Mouse (Mus musculus) adrenal gland (tissue): ENCODE data around the gene Nufip1.
"Not testable (repeated sequence)": the region's sequence is repeated elsewhere in the genome, so short reads cannot be mapped to it uniquely, and the experiment has no call there.

Source experiments
- intact Hi-C: fragments of 180-260 bp; cut with DNase I; formaldehyde crosslinking; loops from one replicate; pipeline ENCODE4 v1.15.1; 2025

Nufip1 gene

GRCm38 (mm10) chr14:76128174-76128573 lies 17.5 kb downstream of the Nufip1 start:
- intact Hi-C loops: loop anchor here (10.0 kb wide), 1 partner anchor 887 kb away; no protein-coding TSS in a partner anchor

GRCm38 (mm10) chr14:76134975-76135374 lies 24.3 kb downstream of the Nufip1 start:
- intact Hi-C loops: no loop called here

- intact Hi-C loops: no loop called here
Measured at GRCm38 (mm10) chr14:76145248-76145647, 34.6 kb downstream of the Nufip1 start.

GRCm38 (mm10) chr14:76145868-76146267 lies 35.2 kb downstream of the Nufip1 start:
- intact Hi-C loops: no loop called here

GRCm38 (mm10) chr14:76147061-76147460 lies 36.4 kb downstream of the Nufip1 start:
- intact Hi-C loops: no loop called here

GRCm38 (mm10) chr14:76148294-76148693 lies 37.6 kb downstream of the Nufip1 start:
- intact Hi-C loops: no loop called here

GRCm38 (mm10) chr14:76149531-76150179 lies 39.0 kb downstream of the Nufip1 start:
- intact Hi-C loops: loop anchor here (10.0 kb wide), 1 partner anchor 885 kb away; the partner anchor contains the start of genes Ccdc122 and Lacc1

GRCm38 (mm10) chr14:76150499-76150898 lies 39.8 kb downstream of the Nufip1 start:
- intact Hi-C loops: loop anchor here (10.0 kb wide), 1 partner anchor 884 kb away; the partner anchor contains the start of genes Ccdc122 and Lacc1

- intact Hi-C loops: loop anchor here (10.0 kb wide), 1 partner anchor 884 kb away; the partner anchor contains the start of genes Ccdc122 and Lacc1
Measured at GRCm38 (mm10) chr14:76151011-76151410, 40.3 kb downstream of the Nufip1 start.

- intact Hi-C loops: loop anchor here (2.0 to 10.0 kb wide), 2 partner anchors 321 to 883 kb away; partner anchors contain the start of genes Ccdc122 and Lacc1
Measured at GRCm38 (mm10) chr14:76151820-76152161, 41.1 kb downstream of the Nufip1 start.

GRCm38 (mm10) chr14:76152162-76153002 lies 41.7 kb downstream of the Nufip1 start:
- intact Hi-C loops: loop anchor here (2.0 to 10.0 kb wide), 2 partner anchors 320 to 882 kb away; partner anchors contain the start of genes Ccdc122 and Lacc1

- intact Hi-C loops: loop anchor here (2.0 to 10.0 kb wide), 2 partner anchors 320 to 882 kb away; partner anchors contain the start of genes Ccdc122 and Lacc1
Measured at GRCm38 (mm10) chr14:76153003-76153675, 42.4 kb downstream of the Nufip1 start.

GRCm38 (mm10) chr14:76153828-76154227 lies 43.1 kb downstream of the Nufip1 start:
- intact Hi-C loops: loop anchor here (2.0 to 10.0 kb wide), 2 partner anchors 319 to 881 kb away; partner anchors contain the start of genes Ccdc122 and Lacc1

GRCm38 (mm10) chr14:76158192-76158785 lies 47.6 kb downstream of the Nufip1 start:
- intact Hi-C loops: loop anchor here (5.0 to 10.0 kb wide), 2 partner anchors 254 to 877 kb away; partner anchors contain the start of genes Ccdc122, Lacc1 and Tsc22d1

- intact Hi-C loops: not testable (repeated sequence)
Measured at GRCm38 (mm10) chr14:76160580-76160979, 49.9 kb downstream of the Nufip1 start.

GRCm38 (mm10) chr14:76164236-76164635 lies 53.5 kb downstream of the Nufip1 start:
- intact Hi-C loops: no loop called here

- intact Hi-C loops: no loop called here
Measured at GRCm38 (mm10) chr14:76164904-76165755, 54.4 kb downstream of the Nufip1 start.

GRCm38 (mm10) chr14:76169876-76170466 lies 59.3 kb downstream of the Nufip1 start:
- intact Hi-C loops: no loop called here

GRCm38 (mm10) chr14:76171285-76171684 lies 60.6 kb downstream of the Nufip1 start:
- intact Hi-C loops: no loop called here
